Mouse (Mus musculus): ENCODE results near the gene Kcne4. TPM values are rescaled to one million over a fixed set of nuclear protein-coding genes. Genes with fewer than 3 reads are reported as not detected.
A peak's percentile ranks its signal among the peaks of the same experiment; 100 is the strongest.

Gene Kcne4
- polyA plus RNA-seq, 1 experiment from 2014 or later, result 4.2 TPM

DNA sequence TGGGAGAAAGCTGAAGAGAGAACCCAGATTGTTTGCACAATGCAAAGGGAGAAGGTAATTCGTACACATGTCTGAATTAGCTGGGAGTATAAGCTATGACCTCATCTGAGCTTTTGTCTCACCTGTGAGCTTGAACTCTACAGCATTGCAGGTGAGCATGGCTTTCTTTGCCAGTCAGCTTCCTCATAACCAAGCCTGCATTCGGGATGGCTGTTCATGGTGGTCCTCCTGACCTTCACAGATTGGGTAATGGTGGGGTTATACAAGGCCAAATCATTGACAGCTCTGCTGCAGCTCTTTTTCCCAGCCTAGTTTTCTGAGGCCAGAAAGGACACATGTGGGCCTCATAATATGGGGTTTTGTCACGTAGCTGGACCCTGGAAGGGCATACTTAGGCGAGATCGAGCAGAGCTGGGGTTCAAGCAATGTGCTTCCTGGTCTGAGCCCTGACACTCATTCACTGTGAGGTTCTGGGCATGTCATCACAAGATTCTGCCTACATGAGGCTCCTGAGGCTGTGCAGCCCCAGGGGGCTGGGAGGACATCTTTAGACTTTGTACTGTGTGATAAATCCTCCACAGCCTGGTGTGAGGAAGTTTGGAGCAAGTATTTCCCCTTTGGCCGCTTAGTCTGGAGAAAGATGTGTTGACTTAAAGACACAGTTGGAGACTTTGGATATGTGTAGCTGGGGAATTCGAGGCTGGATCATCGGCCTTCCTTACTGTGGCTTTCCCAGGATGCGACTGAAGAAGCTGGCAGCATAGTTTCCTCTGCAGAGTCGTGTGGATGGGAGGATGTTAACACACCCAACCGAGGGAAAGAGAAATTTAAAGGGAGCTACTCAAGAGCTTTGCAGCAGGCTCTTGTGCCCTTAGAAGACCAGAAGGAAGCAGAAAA lies 2.3 kb downstream of the Kcne4 start:
- H3K9ac ChIP-seq (ENCODE audit: low read length), result 0 out of 2 replicates have a peak overlapping the region, but pooled peaks have one; percentile 4
- peak overlapping the region; percentile 31; the same call in 1 of the 2 replicates for H3K4me2 ChIP-seq (ENCODE audit: low read depth, low read length)
- H3K9me3 ChIP-seq (replicated peaks; ENCODE audit: control insufficient read depth, low read length), result no peaks in the 10 kb centered on the region
- ATAC-seq (replicated peaks; ENCODE audit: extremely low read depth, insufficient read depth, low FRiP score), result peak; percentile 65
- H3K4me1 ChIP-seq (ENCODE audit: control insufficient read depth, insufficient read depth, low read length), result peaks cover 22% of the 10 kb centered on the region
- no peaks in the 10 kb centered on the region for H3K36me3 ChIP-seq (ENCODE audit: control insufficient read depth, insufficient read depth)
- H3K27ac ChIP-seq (ENCODE audit: low read length), result peak overlapping the region; percentile 66
- no peak overlapping the region for H3K4me3 ChIP-seq (ENCODE audit: low read length)
- no peaks in the 10 kb centered on the region for H3K27me3 ChIP-seq (ENCODE audit: control insufficient read depth, insufficient read depth, low read length)
- 45% methylated on average over 11 of the region's 11 CpGs for WGBS

GRCm38 (mm10) chr1:78819592-78819991 lies 3.0 kb downstream of the Kcne4 start:
- no peak overlapping the region for H3K9ac ChIP-seq (ENCODE audit: low read length)
- H3K9me3 ChIP-seq (replicated peaks; ENCODE audit: control insufficient read depth, low read length), result no peaks in the 10 kb centered on the region
- no peaks in the 10 kb centered on the region for H3K27me3 ChIP-seq (ENCODE audit: control insufficient read depth, insufficient read depth, low read length)
- H3K4me3 ChIP-seq (ENCODE audit: low read length), result no peak overlapping the region
- ATAC-seq (replicated peaks; ENCODE audit: extremely low read depth, insufficient read depth, low FRiP score), result peak; percentile 79
- H3K4me2 ChIP-seq (ENCODE audit: low read depth, low read length), result peak overlapping the region; percentile 36; the same call in 1 of the 2 replicates
- peaks cover 22% of the 10 kb centered on the region for H3K4me1 ChIP-seq (ENCODE audit: control insufficient read depth, insufficient read depth, low read length)
- no peaks in the 10 kb centered on the region for H3K36me3 ChIP-seq (ENCODE audit: control insufficient read depth, insufficient read depth)
- whole genome bisulfite sequencing, result 17% methylated on average over 7 of the region's 7 CpGs
- peak overlapping the region; percentile 66 for H3K27ac ChIP-seq (ENCODE audit: low read length)

DNA sequence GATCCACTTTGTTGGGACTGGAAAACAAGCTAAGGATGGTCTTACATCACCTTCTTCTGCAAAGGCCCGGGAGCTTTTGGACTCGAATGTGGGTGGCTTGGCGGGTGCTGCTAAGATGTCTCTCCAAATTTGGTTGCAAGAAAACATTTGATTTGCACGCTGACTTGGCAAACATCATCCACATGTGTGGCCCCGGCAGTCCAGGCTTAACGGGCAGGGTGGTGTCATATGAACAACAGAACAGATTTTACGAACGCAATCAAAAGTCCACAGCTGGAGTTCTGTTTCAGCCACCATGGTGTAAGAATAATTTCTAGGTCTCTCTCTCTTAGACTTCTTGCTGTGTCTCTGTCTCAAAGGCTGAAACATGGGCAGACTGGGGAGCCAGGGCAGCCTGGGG lies 3.6 kb downstream of the Kcne4 start:
- Histone ChIP-seq H3K27ac (ENCODE audit: low read length) (peak overlapping the region; percentile 66), H3K4me3 (ENCODE audit: low read length) (no peak overlapping the region), H3K9me3 (replicated peaks; ENCODE audit: control insufficient read depth, low read length) (no peaks in the 10 kb centered on the region), H3K4me2 (ENCODE audit: low read depth, low read length) (peak overlapping the region; percentile 36), H3K36me3 (ENCODE audit: control insufficient read depth, insufficient read depth) (no peaks in the 10 kb centered on the region), H3K9ac (ENCODE audit: low read length) (peak overlapping the region; percentile 30; the same call in 1 of the 2 replicates), H3K4me1 (ENCODE audit: control insufficient read depth, insufficient read depth, low read length) (peaks cover 22% of the 10 kb centered on the region), H3K27me3 (ENCODE audit: control insufficient read depth, insufficient read depth, low read length) (no peaks in the 10 kb centered on the region)
- no peak for ATAC-seq (replicated peaks; ENCODE audit: extremely low read depth, insufficient read depth, low FRiP score)
- WGBS, result 67% methylated on average over 8 of the region's 8 CpGs

GRCm38 (mm10) chr1:78821111-78821510 lies 4.6 kb downstream of the Kcne4 start:
- Histone ChIP-seq H3K9ac (ENCODE audit: low read length) (no peak overlapping the region), H3K36me3 (ENCODE audit: control insufficient read depth, insufficient read depth) (no peaks in the 10 kb centered on the region), H3K27me3 (ENCODE audit: control insufficient read depth, insufficient read depth, low read length) (no peaks in the 10 kb centered on the region), H3K27ac (ENCODE audit: low read length) (no peak overlapping the region), H3K4me3 (ENCODE audit: low read length) (no peak overlapping the region), H3K4me1 (ENCODE audit: control insufficient read depth, insufficient read depth, low read length) (peaks cover 22% of the 10 kb centered on the region), H3K9me3 (replicated peaks; ENCODE audit: control insufficient read depth, low read length) (no peaks in the 10 kb centered on the region), H3K4me2 (ENCODE audit: low read depth, low read length) (no peak overlapping the region)
- 67% methylated on average over 9 of the region's 9 CpGs for WGBS
- ATAC-seq (replicated peaks; ENCODE audit: extremely low read depth, insufficient read depth, low FRiP score), result no peak

GRCm38 (mm10) chr1:78821733-78822430 lies 5.3 kb downstream of the Kcne4 start:
- Histone ChIP-seq H3K36me3 (ENCODE audit: control insufficient read depth, insufficient read depth) (no peaks in the 10 kb centered on the region), H3K9me3 (replicated peaks; ENCODE audit: control insufficient read depth, low read length) (no peaks in the 10 kb centered on the region), H3K27ac (ENCODE audit: low read length) (no peak overlapping the region), H3K9ac (ENCODE audit: low read length) (no peak overlapping the region), H3K27me3 (ENCODE audit: control insufficient read depth, insufficient read depth, low read length) (no peaks in the 10 kb centered on the region), H3K4me3 (ENCODE audit: low read length) (no peak overlapping the region), H3K4me2 (ENCODE audit: low read depth, low read length) (no peak overlapping the region), H3K4me1 (ENCODE audit: control insufficient read depth, insufficient read depth, low read length) (peaks cover 22% of the 10 kb centered on the region)
- ATAC-seq (replicated peaks; ENCODE audit: extremely low read depth, insufficient read depth, low FRiP score), result no peak
- WGBS, result 86% methylated on average over 15 of the region's 15 CpGs

DNA sequence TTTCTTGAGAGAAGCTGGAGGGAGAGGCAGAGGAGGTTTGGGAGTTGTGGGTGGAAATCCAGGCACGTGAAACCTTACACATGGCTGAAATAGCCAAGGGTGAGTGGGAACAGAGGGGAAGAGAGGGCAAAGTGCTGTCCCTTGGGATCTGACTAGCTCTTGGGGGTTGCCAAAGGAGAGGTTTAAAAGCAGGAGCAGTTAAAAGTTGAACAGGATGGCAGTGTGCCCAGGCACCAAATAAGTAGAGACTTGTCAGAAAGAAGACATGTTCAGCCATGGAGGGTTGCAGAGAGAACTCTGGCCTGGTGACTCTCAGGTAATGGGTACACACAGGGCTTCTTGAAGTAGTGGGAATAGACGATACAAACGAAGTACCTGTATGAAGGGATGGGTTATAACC lies 8.7 kb downstream of the Kcne4 start:
- Histone ChIP-seq H3K4me1 (ENCODE audit: control insufficient read depth, insufficient read depth, low read length) (peaks cover 4% of the 10 kb centered on the region), H3K4me2 (ENCODE audit: low read depth, low read length) (no peak overlapping the region), H3K9me3 (replicated peaks; ENCODE audit: control insufficient read depth, low read length) (no peaks in the 10 kb centered on the region), H3K27me3 (ENCODE audit: control insufficient read depth, insufficient read depth, low read length) (no peaks in the 10 kb centered on the region), H3K9ac (ENCODE audit: low read length) (no peak overlapping the region), H3K27ac (ENCODE audit: low read length) (no peak overlapping the region), H3K36me3 (ENCODE audit: control insufficient read depth, insufficient read depth) (no peaks in the 10 kb centered on the region), H3K4me3 (ENCODE audit: low read length) (no peak overlapping the region)
- 64% methylated on average over 3 of the region's 3 CpGs for WGBS
- ATAC-seq (replicated peaks; ENCODE audit: extremely low read depth, insufficient read depth, low FRiP score), result no peak

DNA sequence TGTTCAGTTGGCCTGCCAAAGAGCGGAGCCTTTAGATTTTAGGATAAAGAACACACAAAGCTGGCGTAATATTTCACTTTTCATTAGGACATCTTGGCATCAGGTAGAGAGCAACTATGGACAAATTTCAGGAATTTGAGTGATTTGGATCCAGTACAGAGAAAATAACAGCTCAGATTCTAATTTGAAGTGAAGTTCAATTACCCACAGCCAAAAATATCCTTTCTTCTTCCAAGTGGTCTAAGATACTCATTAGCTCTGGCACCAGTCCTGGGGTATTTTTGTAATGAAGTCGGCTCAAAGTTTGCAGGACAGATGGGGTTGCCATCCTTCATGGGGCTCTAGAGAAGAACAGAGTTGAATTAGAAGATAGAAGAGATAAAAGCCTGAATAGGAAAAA lies 21.9 kb downstream of the Kcne4 start:
- Histone ChIP-seq H3K4me1 (ENCODE audit: control insufficient read depth, insufficient read depth, low read length) (no peaks in the 10 kb centered on the region), H3K4me3 (ENCODE audit: low read length) (no peak overlapping the region), H3K36me3 (ENCODE audit: control insufficient read depth, insufficient read depth) (no peaks in the 10 kb centered on the region), H3K27me3 (ENCODE audit: control insufficient read depth, insufficient read depth, low read length) (no peaks in the 10 kb centered on the region), H3K4me2 (ENCODE audit: low read depth, low read length) (no peak overlapping the region), H3K9ac (ENCODE audit: low read length) (no peak overlapping the region), H3K27ac (ENCODE audit: low read length) (no peak overlapping the region), H3K9me3 (replicated peaks; ENCODE audit: control insufficient read depth, low read length) (no peaks in the 10 kb centered on the region)
- WGBS, result 77% methylated on average over 3 of the region's 3 CpGs
- no peak for ATAC-seq (replicated peaks; ENCODE audit: extremely low read depth, insufficient read depth, low FRiP score)

DNA sequence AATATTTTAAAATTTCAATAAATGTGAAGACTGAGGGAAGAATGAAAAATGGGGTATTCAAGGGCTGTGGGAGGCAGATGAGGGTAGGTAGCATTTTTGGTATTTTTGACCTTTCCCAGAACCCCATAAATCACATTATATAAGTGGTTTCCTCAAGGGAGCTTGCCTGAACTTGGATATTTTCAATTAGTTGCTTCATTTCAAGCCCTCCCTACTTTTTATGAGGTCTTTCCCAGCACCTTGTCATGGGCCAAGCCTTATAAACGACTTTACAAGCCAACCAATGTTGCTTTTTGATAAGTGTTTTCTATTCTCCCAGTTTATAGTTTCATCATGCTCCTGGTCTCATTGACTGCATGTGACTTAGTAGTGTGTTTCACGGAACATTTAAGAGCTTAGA lies 24.2 kb downstream of the Kcne4 start:
- WGBS, result 56% methylated on average over 2 of the region's 2 CpGs
- Histone ChIP-seq H3K4me2 (ENCODE audit: low read depth, low read length) (no peak overlapping the region), H3K4me1 (ENCODE audit: control insufficient read depth, insufficient read depth, low read length) (no peaks in the 10 kb centered on the region), H3K27me3 (ENCODE audit: control insufficient read depth, insufficient read depth, low read length) (no peaks in the 10 kb centered on the region), H3K4me3 (ENCODE audit: low read length) (no peak overlapping the region), H3K27ac (ENCODE audit: low read length) (no peak overlapping the region), H3K9ac (ENCODE audit: low read length) (no peak overlapping the region), H3K36me3 (ENCODE audit: control insufficient read depth, insufficient read depth) (no peaks in the 10 kb centered on the region), H3K9me3 (replicated peaks; ENCODE audit: control insufficient read depth, low read length) (no peaks in the 10 kb centered on the region)
- no peak for ATAC-seq (replicated peaks; ENCODE audit: extremely low read depth, insufficient read depth, low FRiP score)

- H3K4me1 ChIP-seq (ENCODE audit: control insufficient read depth, insufficient read depth, low read length), result no peaks in the 10 kb centered on the region
- no peak overlapping the region for H3K27ac ChIP-seq (ENCODE audit: low read length)
- 72% methylated on average over 1 of the region's 1 CpGs for WGBS
- no peaks in the 10 kb centered on the region for H3K36me3 ChIP-seq (ENCODE audit: control insufficient read depth, insufficient read depth)
- no peak for ATAC-seq (replicated peaks; ENCODE audit: extremely low read depth, insufficient read depth, low FRiP score)
- no peak overlapping the region for H3K4me2 ChIP-seq (ENCODE audit: low read depth, low read length)
- no peak overlapping the region for H3K4me3 ChIP-seq (ENCODE audit: low read length)
- no peaks in the 10 kb centered on the region for H3K27me3 ChIP-seq (ENCODE audit: control insufficient read depth, insufficient read depth, low read length)
- H3K9me3 ChIP-seq (replicated peaks; ENCODE audit: control insufficient read depth, low read length), result no peaks in the 10 kb centered on the region
- H3K9ac ChIP-seq (ENCODE audit: low read length), result no peak overlapping the region
These were observed 29.1 kb downstream of the Kcne4 start for GRCm38 (mm10) chr1:78845661-78846060.
